Mouse (Mus musculus): ENCODE measurements around the gene Gm8332.
"Not testable (repeated sequence)": the region's sequence is repeated elsewhere in the genome, so short reads cannot be mapped to it uniquely, and the experiment has no call there.

DNA sequence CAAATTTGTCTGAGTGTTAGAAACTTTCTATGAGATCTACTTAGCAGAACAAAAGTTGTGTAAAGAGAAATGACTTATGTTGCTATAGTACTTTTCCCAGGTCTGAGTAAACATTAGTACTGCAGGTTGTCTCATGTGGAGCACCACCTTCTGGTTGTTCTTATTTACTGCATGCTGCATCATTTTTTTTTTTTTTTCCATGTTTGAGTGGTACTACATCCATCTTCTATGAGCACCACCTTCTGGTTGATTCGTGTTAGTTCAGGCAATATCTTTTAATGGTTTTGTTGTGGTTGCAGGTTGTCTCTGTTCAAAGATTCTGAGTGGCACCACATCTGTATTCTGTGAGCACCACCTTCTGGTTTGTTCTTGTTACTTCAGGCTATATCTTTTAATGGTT lies 7.0 kb downstream of the Gm8332 start:
- not testable (repeated sequence) for TF ChIP-seq CTCF, POLR2A (IDR thresholded peaks at IDR 0.05; ENCODE audit: extremely low read depth, insufficient read depth, low read length)
